Mouse (Mus musculus): ENCODE data around the gene Phrf1. TPM values are rescaled to one million over a fixed set of nuclear protein-coding genes. Genes with fewer than 3 reads are reported as not detected.
"Not testable (repeated sequence)": the region's sequence is repeated elsewhere in the genome, so short reads cannot be mapped to it uniquely, and the experiment has no call there.

Phrf1 gene
- total RNA-seq, 2 experiments from 2014 or later: 48.4 to 63.3 TPM

DNA sequence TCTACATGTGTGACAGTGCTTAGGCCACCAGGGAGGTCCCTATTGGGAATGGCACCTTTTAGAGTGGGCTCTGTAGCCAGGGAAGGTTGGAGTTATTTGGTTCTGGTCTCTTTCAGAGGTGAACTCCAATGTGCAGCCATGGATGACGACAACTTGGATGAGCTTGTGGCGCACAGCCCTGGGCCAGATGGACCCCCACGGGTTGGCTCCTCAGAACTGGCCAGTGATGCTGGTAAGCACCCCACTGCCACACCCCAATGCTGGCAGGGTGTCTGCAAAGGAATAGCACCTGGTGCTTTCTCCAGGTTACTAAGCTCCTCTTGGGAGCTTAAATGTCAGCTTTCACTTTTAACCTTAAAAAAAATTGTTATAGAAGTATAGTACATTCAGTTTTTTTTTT, 2.5 kb downstream of the Phrf1 start:
- DNase-seq (ENCODE audit: low spot score in 2 of 2): no peak

DNA sequence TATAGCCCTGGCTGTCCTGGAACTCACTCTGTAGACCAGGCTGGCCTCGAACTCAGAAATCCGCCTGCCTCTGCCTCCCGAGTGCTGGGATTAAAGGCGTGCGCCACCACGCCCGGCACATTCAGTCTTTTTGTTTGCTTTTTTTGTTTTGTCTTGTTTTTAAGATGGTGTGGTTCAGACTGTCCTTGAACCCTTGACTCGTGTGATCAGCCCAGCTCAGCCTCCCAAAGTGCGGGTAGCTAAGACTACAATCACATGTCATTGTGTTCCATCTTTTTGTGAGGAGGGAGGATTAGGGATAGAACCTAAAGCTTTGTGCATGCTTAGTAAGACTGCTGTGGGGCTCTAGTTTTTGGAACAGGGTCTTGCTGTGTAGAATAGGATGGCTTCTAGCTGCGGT, 3.0 kb downstream of the Phrf1 start:
- no peak for DNase-seq (ENCODE audit: low spot score in 2 of 2)

DNA sequence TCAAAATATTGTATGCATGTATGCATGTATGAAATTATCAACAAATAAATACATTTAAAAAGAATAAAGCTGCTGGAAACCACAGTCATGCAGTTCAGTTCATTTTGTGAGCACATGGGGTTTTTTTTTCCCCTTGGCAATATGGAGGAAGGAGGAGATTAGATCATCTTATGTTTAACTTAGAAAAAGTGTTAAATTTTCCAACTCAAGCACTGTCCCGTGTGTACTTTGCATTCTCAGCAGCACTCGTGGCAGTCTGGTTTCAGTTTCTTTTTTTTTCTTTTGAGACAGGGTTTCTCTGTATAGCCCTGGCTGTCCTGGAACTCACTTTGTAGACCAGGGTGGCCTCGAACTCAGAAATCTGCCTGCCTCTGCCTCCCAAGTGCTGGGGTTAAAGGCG, 21.9 kb downstream of the Phrf1 start:
- DNase-seq (ENCODE audit: low spot score in 2 of 2): not testable (repeated sequence)

DNA sequence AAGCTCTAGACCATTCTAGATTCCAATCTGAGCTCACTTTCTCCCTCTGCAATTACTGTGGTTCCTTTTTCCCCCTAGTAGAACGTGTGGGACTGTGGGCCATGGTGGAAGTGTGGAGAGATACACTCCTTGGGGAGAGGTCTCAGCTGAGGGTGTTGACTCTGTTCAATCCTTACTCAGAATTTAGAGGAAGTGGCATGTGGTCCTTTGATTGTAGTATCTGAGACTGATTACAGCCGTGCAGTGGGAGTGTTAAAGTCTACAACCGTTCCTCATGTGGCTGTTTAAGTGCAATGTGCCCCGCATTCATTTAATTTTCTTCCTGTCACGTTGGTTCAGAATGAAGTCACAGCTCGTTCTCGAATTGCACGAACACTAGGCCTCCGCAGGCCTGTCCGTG, 27.6 kb downstream of the Phrf1 start:
- no peak for DNase-seq (ENCODE audit: low spot score in 2 of 2)

DNA sequence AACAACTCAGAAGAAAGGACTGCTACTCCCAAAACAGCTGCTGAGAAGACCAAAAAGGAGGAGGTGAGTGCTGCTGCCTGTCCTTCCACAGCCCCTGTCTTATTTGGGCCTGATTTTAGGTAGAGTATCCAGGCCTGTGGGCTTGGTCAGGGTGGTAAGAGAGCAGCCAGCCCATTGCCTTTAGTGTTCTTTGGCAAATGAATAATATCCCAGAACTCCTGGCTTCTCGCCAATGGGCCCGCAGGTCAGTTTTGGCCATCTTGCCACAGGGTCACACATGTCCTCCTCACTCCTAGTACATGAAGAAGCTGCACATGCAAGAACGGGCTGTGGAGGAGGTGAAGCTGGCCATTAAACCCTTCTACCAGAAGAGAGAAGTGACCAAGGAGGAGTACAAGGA, 32.9 kb downstream of the Phrf1 start:
- DNase-seq (ENCODE audit: low spot score in 2 of 2): no peak

DNA sequence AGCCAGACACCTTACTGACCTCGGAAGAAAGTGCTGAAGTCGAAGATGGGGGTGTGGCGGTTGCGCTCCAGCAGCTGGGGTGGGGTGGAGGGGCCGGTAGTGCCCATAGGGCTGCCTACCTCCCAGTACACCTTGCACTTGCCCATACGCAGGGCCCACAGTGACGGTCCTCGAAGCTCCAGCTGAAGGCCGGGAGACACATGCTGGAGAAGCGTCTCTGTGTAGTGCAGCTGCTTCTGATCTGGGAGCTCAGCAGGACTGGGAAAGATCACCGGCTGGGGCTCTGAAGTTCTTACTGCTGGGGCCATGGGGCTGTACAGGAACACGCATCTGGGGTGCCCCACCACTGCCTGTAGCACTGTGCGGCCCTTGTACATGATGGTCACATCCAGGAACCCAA, 35.1 kb downstream of the Phrf1 start:
- DNase-seq (ENCODE audit: low spot score in 2 of 2): no peak

DNA sequence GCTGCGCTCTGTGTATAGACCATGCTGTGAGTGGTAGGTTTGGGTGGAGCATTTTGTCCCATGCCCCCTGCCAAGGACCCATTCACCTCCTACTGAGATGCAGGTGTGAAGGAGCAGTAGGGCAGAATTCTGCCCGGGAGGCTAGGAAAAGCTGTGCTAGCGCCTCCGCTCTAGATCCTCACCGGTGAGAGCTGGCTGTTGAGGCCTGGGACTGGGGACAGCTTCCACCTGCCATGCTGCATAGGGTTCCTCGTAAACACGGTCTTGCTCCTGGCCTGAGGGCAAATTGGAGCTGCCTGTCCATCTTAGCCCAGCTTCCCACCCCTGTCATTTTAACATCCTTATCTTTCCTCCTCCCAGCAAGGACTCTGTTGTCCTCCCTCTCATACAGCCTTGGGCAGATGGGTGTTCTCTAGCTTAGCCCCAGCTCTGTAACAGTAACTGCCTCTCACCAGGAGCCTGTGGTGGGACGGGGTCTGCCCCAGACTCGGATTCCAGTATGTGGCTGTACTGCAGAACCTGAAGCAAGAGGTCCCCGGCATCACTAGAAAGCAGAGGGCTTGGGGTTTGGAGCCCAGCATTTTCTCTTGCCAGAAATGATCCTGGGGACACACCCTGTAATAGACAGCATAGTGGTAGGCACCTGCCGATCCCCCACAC, 35.6 kb downstream of the Phrf1 start:
- no peak for DNase-seq (ENCODE audit: low spot score in 2 of 2)

DNA sequence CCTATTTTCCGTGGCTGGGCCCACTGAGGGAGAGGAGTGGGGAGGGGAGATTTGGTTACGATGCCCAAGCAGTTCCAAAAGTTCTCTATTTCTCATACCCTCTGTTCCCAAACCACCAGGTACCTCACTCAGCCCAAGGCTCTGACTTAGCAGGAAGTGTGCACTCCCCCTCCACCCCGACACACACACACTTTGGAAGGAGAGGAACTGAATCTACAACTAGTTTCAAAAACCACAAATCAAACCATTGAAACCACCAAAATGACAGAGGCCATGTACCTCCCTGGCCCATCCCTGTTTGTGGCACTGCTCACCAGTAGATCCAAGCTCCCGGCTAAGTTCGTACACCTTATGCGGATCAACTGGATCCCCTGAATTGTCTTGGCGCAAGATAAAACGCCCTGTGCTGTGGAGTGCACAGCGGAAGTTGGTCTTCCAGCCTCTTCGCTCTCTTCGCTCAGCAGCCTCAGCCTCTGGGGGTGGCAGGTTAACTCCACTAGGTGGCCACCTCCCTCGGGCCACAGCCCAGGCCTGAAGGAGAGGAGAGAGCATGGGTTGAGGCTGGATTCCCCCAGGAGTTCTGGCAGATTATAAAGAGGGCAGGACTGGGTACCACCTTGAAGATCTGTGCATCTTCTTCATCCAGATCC, 36.3 kb downstream of the Phrf1 start:
- no peak for DNase-seq (ENCODE audit: low spot score in 2 of 2)

DNA sequence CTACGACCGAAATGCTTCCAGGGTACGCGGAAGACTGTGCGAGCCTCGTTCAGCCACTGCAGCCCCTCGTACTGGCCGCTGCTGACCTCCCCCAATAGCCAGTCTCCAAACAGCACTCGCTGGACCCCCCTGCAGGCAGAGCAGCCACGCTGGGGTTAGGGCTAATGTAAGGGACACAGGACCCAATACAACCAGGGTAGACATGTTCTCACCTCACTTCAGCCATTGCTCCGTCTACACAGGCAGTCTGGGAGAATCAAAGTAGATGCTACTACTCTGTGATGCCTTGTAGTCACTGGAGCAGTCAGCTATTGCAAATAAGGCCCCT, 36.8 kb downstream of the Phrf1 start:
- no peak for DNase-seq (ENCODE audit: low spot score in 2 of 2)

DNA sequence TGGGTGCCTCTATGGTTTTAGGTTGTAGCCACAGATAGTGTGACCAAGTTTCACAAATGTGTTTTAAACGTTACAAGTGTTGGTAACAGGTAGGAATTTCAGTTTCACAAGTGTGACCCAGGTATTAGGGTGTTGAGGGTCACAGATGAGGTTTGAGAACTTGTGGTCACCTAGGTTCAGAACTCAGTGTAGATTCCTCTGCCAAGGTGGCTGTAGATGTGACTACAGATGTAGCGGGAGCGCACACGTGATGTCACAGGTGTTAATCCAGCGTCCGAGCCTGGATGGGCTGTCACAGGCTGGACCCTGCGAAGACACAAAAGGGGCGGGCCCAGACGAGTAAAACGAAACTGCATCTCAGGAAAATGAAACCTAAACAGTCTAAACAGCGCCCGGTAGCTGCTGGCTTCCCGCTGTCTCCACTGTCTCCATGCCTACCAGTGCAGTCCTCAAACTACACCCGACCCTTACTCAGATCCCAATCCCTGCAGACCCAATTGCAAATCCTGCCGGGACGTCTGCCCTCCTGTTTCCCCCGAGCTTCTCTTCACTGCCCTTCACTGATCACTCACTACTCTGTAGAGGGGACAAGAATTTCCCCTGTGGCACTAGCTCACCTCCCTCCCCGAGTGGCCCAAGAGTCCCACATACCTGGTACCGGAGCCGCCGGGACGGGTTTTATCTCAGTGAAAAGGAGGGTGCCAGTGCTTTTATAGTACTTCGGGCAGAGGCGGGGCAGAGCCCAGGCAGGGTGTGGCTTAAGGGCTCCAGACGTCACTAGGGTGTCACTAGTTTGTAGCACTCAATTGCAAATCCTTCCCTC, 37.4 kb downstream of the Phrf1 start, which contains the start of gene Irf7:
TSS of gene Irf7 (minus strand) at position 743 of the 823 bp plus-strand sequence.
- no peak for DNase-seq (ENCODE audit: low spot score in 2 of 2)

DNA sequence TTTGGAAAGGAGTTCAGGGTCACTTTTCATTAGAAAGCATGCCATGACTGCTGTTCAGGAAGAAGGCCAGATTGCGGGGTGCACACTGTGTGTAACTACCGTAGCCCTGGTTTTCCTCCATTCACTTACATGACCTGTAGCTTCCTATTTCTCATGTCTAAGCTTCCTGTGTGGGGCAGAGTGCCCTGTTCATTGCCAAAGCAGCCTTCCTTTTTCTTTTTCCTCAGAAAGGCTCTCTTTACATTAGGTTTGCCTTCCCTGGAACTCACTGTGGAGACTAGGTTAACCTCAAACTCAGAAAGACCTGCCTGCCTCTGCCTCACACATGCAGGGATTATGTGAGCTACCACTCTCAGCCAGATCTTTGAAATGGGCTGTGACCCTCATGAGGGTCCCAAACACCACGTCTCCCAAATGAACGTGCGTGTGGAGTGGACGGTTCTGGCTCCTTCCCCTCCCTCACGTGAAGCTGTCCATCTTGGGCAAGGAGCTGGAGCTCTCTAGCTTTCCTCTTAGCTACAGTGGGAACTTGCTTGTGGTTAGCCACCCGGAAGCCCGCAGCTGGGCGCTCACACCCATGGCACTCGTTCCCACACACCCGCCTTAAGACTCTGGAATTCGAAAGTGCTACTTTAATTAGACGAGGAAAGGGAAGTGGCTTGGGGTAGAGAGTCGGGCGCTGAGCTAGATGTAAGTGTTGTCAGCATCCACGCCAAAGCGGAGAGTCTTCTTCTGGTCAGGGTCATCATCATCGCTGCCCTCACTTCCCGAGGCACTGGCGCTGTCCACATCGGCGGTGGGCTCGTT, 40.1 kb downstream of the Phrf1 start:
- no peak for DNase-seq (ENCODE audit: low spot score in 2 of 2)

DNA sequence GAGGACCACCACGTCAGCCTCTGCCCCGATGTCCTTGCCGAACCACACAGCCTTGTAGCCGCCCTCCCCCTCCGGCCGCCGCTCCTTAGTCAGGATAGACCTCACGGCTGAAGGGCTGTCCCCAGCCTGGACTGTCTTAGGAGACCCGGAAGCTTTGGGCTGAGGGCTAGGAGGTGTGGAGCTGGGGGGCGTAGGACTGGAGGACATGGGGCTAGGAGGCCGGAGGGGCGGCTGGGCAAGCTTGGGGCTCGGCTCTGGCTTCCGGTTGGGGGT, 40.6 kb downstream of the Phrf1 start:
- DNase-seq (ENCODE audit: low spot score in 2 of 2): no peak

DNA sequence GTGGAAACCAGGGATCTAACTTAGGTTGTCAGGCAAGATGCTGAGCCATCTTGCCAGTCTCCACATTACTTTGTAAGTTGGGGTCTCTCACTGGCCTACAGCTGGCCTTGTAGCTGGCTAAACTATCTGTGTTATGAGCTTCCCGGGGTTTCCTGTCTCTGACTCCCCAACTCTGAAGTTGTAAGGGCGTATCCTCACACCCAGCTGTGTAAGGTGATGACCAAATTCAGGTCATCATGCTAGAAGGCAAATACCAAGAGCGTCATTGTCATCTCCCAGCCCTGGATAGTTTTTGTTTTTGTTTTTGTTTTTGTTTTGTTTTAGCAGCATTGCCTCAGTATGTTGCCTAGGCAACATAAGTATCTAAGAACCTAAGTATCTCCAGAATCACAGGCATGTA, 42.0 kb downstream of the Phrf1 start:
- DNase-seq (ENCODE audit: low spot score in 2 of 2): no peak

DNA sequence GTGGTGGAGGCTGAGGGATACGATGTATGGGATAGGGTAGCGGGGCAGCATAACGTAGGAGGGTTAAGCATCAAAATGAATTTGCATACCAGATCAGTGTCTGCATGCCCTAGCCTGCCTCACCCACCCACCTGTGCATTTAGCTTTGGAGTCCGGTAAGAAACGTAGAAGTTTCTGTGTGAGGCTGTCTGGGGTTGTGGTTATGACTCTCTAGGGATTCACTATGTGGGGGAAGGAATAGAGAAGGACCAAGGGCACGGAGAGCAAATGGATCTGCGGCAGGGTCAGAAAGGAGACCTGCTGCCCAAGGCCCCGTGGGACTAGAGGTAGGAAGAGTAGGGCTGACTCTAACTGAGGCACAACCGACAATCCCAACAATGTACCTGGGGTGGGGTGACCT, 46.8 kb downstream of the Phrf1 start:
- no peak for DNase-seq (ENCODE audit: low spot score in 2 of 2)

DNA sequence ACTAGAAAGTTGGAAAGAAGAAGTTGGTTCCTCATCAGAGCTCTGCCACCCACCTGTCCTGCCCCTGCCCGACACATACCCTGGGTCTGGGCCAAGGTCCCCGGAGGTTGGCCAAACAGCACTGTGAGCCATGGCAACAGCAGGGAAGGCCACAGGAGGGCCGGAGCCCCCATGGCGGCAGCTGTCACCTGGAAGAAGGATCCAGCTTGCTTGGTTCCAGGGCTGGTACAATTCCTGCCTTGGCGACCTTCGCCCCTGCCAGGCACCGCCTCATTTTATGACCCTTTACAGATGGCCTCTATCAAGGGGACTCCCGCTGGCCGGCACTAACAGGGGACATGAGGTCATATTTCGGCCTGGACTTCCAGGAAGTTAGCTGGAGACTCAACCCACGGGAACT, 48.0 kb downstream of the Phrf1 start, which contains the start of gene Cdhr5:
TSS of gene Cdhr5 (minus strand) at position 241 of the 400 bp plus-strand sequence.
- no peak for DNase-seq (ENCODE audit: low spot score in 2 of 2)

DNA sequence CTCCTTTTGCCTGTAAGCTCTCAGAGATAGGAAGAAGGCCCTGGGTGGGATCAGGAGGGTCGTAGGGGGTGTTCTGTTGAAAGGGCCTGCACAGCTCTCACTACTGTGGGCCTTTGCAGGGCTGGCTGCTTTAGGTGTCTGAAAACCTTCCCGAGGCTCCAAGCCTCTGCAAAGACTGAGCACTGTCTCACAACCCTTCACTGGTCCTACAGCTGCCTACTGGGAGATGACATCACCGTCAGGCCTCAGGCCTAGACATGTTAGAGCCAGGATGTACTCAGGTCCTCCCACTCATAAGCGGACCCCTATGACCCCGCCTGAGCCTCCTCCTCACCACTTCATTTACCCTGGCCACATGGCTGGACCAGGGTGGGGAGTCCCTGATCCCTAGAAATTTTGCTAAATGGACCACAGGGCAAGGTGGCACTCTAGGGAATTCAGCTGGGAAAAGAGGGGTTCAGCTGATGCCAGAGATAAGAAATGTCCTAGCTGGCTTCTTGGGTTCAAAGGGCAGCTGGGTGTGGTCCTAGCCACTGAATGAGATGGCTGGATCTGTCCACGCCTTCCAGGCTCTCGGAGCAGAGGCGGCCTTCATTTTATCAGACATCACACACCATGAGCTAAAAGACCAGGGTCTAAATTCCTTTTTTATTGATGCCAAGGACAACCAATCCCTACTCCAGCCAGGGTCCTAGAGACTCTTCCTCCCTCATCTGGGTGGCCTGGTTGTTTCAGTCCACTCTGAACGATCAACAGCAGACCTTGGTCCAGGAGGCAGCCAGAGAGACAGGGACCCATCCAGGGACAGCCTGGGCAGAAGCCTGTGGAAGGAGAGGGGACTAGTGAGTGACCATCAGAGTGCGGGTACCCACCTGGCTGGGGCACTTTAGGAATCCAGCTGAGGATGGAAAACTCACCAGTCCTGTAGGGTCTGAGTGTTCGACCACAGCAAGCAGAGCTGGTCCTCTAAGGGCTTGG, 49.4 kb downstream of the Phrf1 start:
- DNase-seq (ENCODE audit: low spot score in 2 of 2): no peak

DNA sequence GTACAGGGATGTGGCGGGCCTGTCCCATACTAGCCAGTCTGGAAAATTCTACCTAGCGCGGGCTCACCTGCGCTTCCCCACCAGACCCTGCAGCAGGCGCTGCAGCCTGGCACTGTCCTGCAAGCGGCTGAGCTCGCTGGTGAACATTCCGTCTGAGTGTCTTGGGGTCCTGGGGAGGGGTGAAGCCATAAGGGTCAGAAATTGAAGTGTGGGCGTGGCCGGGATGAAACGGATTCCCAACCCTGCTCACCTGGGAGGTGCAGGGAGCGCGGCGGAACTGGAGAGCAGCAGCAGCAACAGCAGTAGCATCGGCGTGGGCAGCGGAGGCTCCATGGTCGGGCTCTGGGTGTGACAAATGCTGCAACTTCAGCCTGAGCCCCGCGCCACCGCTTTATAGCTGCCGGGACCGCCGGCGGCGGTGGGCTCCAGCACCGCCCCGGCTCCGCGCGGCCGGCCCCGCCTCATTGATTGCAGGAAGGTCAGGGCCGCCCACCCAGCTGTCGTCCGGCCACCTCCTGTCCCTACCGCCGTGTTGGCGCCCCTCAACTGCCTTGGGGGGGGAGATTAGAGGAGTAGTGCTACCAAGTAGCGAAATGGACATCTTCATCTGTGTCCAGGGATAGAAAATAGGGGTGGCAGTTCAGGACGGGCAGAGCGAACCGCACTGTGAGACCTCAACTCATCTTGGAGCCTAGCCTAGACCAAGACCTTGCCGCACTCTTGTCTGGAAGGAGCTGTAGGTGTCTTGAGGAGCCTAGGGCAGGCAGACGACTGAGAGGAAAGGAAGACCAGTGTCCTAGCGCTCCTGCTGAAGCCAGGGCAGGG, 50.4 kb downstream of the Phrf1 start, which contains the start of gene Sct:
TSS of gene Sct (minus strand) at position 368 of the 825 bp plus-strand sequence.
- no peak for DNase-seq (ENCODE audit: low spot score in 2 of 2)

DNA sequence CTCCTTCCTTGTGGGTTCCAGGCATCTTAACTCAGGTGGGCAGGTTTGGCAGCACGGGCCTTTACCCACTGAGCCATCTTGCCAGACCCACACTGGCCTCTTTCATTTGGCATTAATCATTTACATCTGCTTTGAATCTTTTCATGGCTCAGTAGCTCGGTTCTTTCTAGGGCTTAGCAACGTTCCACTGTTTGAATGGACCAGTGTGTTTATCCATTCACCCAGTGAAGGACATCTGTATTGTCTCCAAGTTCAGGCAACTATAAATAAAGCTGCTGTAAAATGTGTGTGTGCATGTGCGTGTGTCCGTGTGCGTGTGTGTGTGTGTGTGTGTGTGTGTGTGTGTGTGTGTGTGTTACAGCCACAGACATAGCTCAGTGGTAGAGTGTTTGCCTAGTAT, 52.9 kb downstream of the Phrf1 start:
- DNase-seq (ENCODE audit: low spot score in 2 of 2): no peak

DNA sequence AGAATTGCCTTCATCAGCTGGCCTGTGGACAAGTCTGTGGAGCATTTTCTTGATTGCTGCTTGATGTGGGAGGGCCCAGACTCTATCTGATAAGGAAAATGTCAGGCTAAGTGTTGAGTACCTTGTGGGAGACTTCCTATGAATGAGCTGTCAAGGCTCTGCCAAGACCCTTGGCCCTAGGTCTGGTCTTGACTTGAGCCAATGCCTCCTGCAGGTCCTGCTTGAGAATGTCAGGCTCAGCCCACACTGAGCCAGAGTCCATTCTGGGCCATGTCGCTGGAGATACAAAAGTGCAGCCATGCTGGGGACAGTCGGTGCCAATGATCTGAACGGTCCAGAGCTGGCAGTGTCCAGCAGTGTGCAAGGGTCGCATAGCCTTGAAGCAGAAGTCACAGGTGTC, 54.2 kb downstream of the Phrf1 start:
- no peak for DNase-seq (ENCODE audit: low spot score in 2 of 2)

DNA sequence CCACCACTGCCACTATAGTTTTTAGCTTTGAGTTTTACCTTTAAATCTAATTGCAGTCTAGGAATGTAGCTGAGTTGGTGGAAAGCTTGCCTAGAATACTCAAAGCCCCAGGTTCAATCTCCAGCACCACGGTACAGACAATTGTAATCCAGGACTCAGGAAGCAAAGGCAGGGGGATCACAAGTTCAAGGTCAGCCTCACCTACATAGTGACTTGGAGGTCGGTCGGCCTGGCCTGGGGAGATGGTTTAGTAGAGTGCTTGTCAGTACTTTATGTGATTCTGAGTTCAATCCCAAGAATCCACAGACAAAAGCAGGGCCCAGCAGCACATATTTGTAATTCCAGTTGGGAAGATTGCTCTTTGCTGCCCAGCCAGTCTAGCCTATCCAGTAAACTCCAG, 59.5 kb downstream of the Phrf1 start:
- DNase-seq (ENCODE audit: low spot score in 2 of 2): no peak

Measured in gastrocnemius, postnatal 4 days (tissue).